Mouse (Mus musculus): ENCODE data around the gene Drg2.

DNA sequence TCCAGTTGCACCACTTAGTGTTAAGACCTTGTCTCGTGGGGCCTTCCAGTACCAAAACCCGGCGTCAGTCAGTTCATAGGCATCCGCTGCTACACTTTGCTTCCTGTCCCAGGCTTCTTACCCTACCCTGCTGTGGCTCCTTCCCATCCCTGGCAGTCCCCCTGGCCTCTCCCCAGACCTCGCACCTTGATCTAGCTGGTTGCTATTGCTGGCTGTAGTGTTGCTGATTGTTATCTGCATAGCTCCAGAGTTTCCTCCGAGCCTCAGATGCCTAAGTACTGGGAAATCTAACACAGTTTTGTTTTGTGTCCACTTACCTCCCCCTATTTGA, 36.0 kb upstream of the Drg2 start:
- no peak for TF ChIP-seq CTCF (IDR thresholded peaks at IDR 0.05; ENCODE audit: borderline replicate concordance, control insufficient read depth, extremely low read depth, insufficient read depth, low read length, poor library complexity)
- no peak for TF ChIP-seq POLR2A (IDR thresholded peaks at IDR 0.05; ENCODE audit: control insufficient read depth, extremely low read depth, insufficient read depth, low read length, poor library complexity)
